Mouse (Mus musculus) heart, embryonic 16.5 days (tissue): ENCODE data around the gene Ctnna3. TPM values are rescaled to one million over a fixed set of nuclear protein-coding genes. Genes with fewer than 3 reads are reported as not detected.

Source experiments
- ATAC-seq: fragments of 200-750 bp; cut with Nextera tagmentation; replicated peaks from 2 replicates; pipeline ENCODE4 v1.8.0; 2017; ENCODE audit warnings: moderate number of reproducible peaks; ENCODE audit not compliant: insufficient read depth, low FRiP score; ENCODE audit errors: extremely low read depth
- H3K27ac ChIP-seq: fragments of 300-500 bp; sonication (generic); 2 replicates; pipeline ENCODE4 v1.5.1; 2014; ENCODE audit warnings: mild to moderate bottlenecking, low read length, control low read depth, moderate library complexity
- H3K27me3 ChIP-seq: fragments of 300-500 bp; sonication (generic); 2 replicates; pipeline ENCODE4 v1.6.1; 2014; ENCODE audit warnings: low read length, mixed read lengths; ENCODE audit not compliant: control insufficient read depth, insufficient read depth
- H3K36me3 ChIP-seq: fragments of 300-500 bp; sonication (generic); 2 replicates; pipeline ENCODE4 v1.6.1; 2014; ENCODE audit not compliant: control insufficient read depth, insufficient read depth
- H3K4me1 ChIP-seq: fragments of 300-500 bp; sonication (generic); 2 replicates; pipeline ENCODE4 v1.6.1; 2014; ENCODE audit warnings: low read length, mixed read lengths; ENCODE audit not compliant: control insufficient read depth, insufficient read depth
- H3K4me2 ChIP-seq: fragments of 300-500 bp; sonication (generic); 2 replicates; pipeline ENCODE4 v1.6.1; 2014; ENCODE audit warnings: low read depth, mild to moderate bottlenecking, control low read depth, low read length
- H3K4me3 ChIP-seq: fragments of 300-500 bp; sonication (generic); 2 replicates; pipeline ENCODE4 v1.5.1; 2014; ENCODE audit warnings: mild to moderate bottlenecking, control low read depth, low read length
- H3K9ac ChIP-seq: fragments of 300-500 bp; sonication (generic); 2 replicates; pipeline ENCODE4 v1.6.1; 2014; ENCODE audit warnings: low read length, control low read depth
- H3K9me3 ChIP-seq: fragments of 300-500 bp; sonication (generic); replicated peaks from 2 replicates; pipeline ENCODE4 v1.6.1; 2016; ENCODE audit warnings: low read length; ENCODE audit not compliant: control insufficient read depth
- WGBS: fragments of 180-500 bp; shearing (Covaris S2); extraction: QIAGEN DNeasy Blood & Tissue Kit; methylation state at CpG from one replicate; pipeline ENCODE4 v1.1.7; 2014; 5-methylcytosine and 5-hydroxymethylcytosine counted together
- polyA plus RNA-seq: library from polyadenylated mRNA; unstranded; fragments of >200 nt; fragmentation: Nextera tagmentation; extraction: Ambion mirVana; gene quantifications from 2 replicates; pipeline ENCODE4 v1.2.1, GENCODE M21; 2015

Ctnna3 gene
- polyA plus RNA-seq, 1 experiment from 2014 or later, result 27.6 TPM

DNA sequence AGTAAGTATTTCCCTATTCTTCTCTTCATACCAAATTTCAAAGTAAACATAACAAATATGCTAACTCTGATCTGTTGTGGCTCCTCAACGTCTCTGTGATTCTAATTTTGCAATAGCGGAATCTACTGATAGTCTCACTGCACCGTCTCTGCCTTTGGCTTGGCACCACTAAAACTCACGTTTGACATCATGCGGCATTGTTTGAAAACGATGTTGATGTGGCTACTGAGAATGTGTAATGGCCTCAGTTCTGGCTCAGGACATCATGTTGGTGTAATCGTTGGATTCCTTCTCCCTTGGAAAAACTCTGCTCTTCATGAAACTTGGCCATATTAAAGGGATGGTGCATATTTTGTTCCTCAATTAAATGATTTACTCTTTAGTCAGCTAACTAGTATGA, 439.2 kb downstream of the Ctnna3 start:
- Histone ChIP-seq H3K4me1 (peaks cover 2% of the 10 kb centered on the region; the same call in 1 of the 2 replicates), H3K4me3 (no peak overlapping the region), H3K9ac (no peak overlapping the region), H3K9me3 (no peaks in the 10 kb centered on the region), H3K36me3 (no peaks in the 10 kb centered on the region), H3K4me2 (no peak overlapping the region), H3K27ac (no peak overlapping the region), H3K27me3 (no peaks in the 10 kb centered on the region)
- WGBS, result 76% methylated on average over 7 of the region's 7 CpGs
- no peak for ATAC-seq

DNA sequence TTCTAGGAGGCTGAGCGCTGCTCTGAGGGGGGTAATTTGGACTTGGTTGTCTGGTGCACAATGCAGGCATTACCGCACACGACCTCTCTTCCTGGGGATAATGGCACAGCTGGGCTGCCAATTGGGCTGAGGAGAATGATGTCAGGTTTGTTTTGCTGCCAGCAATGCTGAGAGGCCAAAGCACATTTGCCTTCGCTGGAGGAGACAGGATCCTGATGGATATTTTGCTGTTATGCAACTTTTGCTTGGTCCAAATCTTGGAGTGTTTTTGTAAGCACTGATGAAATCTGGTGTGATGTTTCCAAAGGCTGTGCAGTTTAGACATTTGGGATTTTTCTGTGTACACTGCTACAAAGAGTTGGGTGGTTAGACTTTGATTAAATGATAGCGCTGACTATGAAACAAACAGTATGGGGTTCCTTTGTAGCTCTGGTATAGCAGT, 450.6 kb downstream of the Ctnna3 start:
- Histone ChIP-seq H3K4me3 (no peak overlapping the region), H3K9me3 (peaks cover 4% of the 10 kb centered on the region), H3K27ac (no peak overlapping the region), H3K4me2 (no peak overlapping the region), H3K9ac (no peak overlapping the region), H3K4me1 (no peaks in the 10 kb centered on the region), H3K36me3 (0 out of 2 replicates have a peak, but pooled peaks cover 2% of the 10 kb centered on the region), H3K27me3 (no peaks in the 10 kb centered on the region)
- WGBS, result 73% methylated on average over 5 of the region's 5 CpGs
- ATAC-seq, result no peak

DNA sequence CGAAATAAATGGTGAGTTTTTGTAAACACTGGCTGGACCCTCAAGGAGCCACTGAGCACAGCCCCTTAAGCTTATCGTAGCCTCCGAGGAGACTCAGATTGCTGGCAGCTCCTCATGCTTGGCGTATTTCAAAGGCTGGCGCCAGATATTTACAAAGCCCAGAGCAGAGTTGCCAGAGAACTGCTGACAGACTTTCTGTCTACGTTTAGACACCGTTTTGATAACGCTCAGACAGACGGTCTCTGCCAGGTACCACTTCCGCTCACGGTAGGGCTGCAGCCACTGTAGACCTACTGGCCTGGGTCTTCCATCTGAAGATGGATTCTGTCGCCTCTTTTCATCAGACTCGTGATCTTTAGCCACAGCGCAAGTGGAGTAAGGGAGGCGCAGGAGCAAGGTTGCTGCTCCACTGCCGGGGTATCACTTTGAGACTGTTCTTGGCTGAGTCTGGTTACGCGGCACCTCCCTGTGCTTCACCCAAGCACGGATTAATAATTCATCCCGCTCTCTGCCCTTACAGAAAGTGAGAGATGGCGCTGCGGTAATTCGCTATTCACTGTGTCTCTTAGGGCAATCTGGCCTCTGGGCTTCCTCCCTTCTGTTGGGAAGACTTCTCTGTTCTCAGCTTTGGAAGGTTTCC, 456.7 kb downstream of the Ctnna3 start:
- WGBS, result 36% methylated on average over 23 of the region's 23 CpGs
- H3K4me1 ChIP-seq, result peaks cover 3% of the 10 kb centered on the region
- no peaks in the 10 kb centered on the region for H3K9me3 ChIP-seq
- no peak overlapping the region for H3K9ac ChIP-seq
- H3K4me2 ChIP-seq, result peak overlapping the region; percentile 66
- H3K27ac ChIP-seq, result peak overlapping the region; percentile 36; the same call in 1 of the 2 replicates
- H3K27me3 ChIP-seq, result no peaks in the 10 kb centered on the region
- peak overlapping the region; percentile 44 for H3K4me3 ChIP-seq
- H3K36me3 ChIP-seq, result no peaks in the 10 kb centered on the region
- ATAC-seq, result 0 out of 2 replicates have a peak, but pooled peaks have one; percentile 45

DNA sequence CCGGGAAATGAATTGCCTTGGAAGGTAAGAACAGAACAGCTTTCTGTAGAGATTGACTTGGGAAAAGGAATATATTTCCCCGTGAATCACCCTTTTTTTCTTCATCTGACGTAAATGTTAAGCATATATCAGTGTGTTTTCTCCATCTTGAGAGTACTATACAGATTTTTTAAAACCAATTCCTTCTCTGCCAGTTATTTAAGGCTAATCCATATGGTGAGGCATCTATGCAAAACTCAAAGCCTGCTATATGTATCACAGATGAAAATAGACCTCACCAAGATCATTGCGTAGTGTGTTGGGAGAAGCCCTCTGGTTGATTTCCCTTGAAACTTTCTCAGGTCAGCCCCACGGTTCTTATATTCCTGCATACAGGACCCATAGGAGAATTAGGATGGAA, 464.7 kb downstream of the Ctnna3 start:
- ATAC-seq, result no peak
- 0 out of 2 replicates have a peak, but pooled peaks cover 3% of the 10 kb centered on the region for H3K4me1 ChIP-seq
- no peak overlapping the region for H3K4me2 ChIP-seq
- no peaks in the 10 kb centered on the region for H3K36me3 ChIP-seq
- no peak overlapping the region for H3K4me3 ChIP-seq
- no peaks in the 10 kb centered on the region for H3K9me3 ChIP-seq
- 93% methylated on average over 5 of the region's 5 CpGs for WGBS
- no peak overlapping the region for H3K9ac ChIP-seq
- H3K27ac ChIP-seq, result no peak overlapping the region
- no peaks in the 10 kb centered on the region for H3K27me3 ChIP-seq

DNA sequence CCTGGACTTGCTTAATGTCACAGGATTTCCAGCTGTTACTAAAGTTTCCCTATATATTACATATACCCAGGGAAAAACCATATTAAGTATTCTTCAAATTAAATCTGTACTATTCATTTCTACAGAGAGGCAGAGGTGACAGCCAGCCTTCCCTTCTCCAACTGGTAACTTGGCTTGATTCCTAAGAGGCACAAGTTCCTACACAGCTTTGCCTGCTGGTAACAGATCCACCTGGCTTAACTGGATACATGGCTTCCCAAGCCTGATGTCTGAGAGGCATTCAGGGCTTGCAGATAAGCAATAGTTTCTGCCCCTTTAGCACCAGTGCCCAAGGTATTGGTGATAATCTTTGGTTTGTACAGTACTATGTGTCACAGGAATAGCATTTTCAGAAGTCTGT, 470.0 kb downstream of the Ctnna3 start:
- Histone ChIP-seq H3K27ac (no peak overlapping the region), H3K27me3 (no peaks in the 10 kb centered on the region)
- ATAC-seq, result no peak

DNA sequence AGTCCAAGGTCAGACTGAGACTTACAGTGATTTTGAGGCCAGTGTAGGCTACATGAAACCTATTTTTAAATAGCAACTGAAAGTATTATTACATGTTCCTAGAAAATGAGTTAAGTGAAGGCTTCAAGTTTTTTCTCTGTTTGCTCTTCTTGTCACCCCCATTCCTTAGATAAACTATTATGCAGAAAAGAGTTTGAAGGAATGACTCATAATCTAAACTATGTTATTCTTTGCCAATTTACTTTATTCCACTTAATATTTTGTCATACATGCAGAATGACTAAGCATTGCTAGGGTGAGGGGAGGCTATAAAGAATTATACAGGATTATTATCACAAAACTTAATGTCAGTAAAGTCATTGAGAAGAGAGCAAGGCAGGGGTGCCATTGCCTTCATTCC, 479.0 kb downstream of the Ctnna3 start:
- H3K4me1 ChIP-seq, result no peaks in the 10 kb centered on the region
- ATAC-seq, result no peak

More for the DNA sequence above, 470.0 kb downstream of the Ctnna3 start:
- H3K4me1 ChIP-seq, result 0 out of 2 replicates have a peak, but pooled peaks cover 6% of the 10 kb centered on the region
- H3K9me3 ChIP-seq, result no peaks in the 10 kb centered on the region
- H3K36me3 ChIP-seq, result no peaks in the 10 kb centered on the region
- H3K4me2 ChIP-seq, result no peak overlapping the region
- no peak overlapping the region for H3K4me3 ChIP-seq
- H3K9ac ChIP-seq, result no peak overlapping the region

DNA sequence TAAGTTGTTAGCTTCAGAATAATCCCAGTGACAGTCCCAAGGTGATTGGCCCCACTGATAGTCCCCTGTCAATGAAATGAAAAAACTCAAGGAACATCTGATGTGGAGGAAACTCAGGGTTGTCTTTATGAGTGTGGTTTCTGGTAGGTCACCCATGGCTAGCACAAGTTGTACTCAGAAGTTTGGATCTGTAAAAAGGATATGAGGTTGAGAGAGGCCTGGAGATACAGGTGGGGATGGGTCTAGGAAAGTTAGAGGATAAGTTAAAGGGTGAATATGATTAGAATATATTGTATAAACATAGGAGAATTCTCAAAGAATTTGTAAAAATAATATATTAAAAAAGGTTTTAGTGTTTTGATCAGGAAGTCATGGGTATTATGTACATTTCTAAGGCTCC, 497.4 kb downstream of the Ctnna3 start, which contains the start of gene Gm10118:
TSS of gene Gm10118 (minus strand) at position 101 of the 400 bp plus-strand sequence.
- H3K4me2 ChIP-seq, result no peak within 1 kb of the TSS
- H3K4me1 ChIP-seq, result no peaks in the 10 kb centered on the region
- H3K4me3 ChIP-seq, result no peak within 1 kb of the TSS
- no peak for ATAC-seq
- no peak within 1 kb of the TSS for H3K27ac ChIP-seq
- H3K36me3 ChIP-seq, result no peaks in the 10 kb centered on the region
- H3K9me3 ChIP-seq, result no peaks in the 10 kb centered on the region
- no peaks in the 10 kb centered on the region for H3K27me3 ChIP-seq
- no peak within 1 kb of the TSS for H3K9ac ChIP-seq

More for the DNA sequence above, 479.0 kb downstream of the Ctnna3 start:
- Histone ChIP-seq H3K9ac (no peak overlapping the region), H3K36me3 (no peaks in the 10 kb centered on the region), H3K27ac (no peak overlapping the region), H3K9me3 (no peaks in the 10 kb centered on the region), H3K27me3 (no peaks in the 10 kb centered on the region), H3K4me2 (no peak overlapping the region), H3K4me3 (no peak overlapping the region)

DNA sequence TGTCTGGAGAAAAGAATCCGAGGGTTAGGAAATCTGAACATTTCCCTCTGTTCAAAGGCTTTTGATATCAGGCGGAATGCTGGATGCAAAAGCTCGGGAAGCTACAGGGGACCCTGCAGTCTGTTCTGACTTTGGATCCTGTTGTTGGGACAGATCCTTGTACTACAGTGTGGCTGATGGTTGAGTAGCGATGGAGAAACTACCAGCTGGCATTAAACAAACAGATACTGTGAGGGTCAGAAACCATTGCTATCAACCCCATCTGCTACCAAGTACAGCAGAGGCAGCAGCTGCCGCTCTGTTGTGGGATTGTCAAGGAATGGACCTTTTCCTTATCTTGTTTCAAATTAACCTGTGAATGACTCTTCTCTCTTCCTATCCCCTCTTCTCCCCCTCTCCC, 504.0 kb downstream of the Ctnna3 start:
- no peaks in the 10 kb centered on the region for H3K9me3 ChIP-seq
- ATAC-seq, result no peak
- 58% methylated on average over 5 of the region's 5 CpGs for WGBS

DNA sequence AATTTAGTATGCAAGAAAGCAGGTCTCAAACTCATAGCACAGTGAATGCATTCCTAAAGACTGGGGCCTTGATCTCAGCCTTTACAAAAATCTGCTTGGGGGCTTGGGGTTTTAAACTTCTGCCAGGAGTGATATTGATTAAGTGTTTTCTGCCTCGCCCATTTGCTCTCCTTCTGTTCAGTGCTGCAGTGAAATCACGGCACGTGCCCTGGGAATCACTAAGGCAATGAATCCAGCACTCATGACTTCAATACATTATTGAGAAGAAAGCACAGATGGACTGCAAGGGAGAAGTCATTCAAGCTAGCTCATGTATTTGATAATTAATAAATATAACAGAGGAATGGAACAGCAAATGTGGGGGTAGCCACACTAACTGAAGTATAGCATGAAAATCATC, 515.6 kb downstream of the Ctnna3 start:
- ATAC-seq, result no peak
- 88% methylated on average over 3 of the region's 3 CpGs for WGBS
- no peaks in the 10 kb centered on the region for H3K9me3 ChIP-seq

More for the DNA sequence above, 504.0 kb downstream of the Ctnna3 start:
- Histone ChIP-seq H3K4me1 (no peaks in the 10 kb centered on the region), H3K4me2 (no peak overlapping the region), H3K27me3 (no peaks in the 10 kb centered on the region), H3K27ac (no peak overlapping the region), H3K4me3 (no peak overlapping the region), H3K36me3 (no peaks in the 10 kb centered on the region), H3K9ac (no peak overlapping the region)

More for the DNA sequence above, 515.6 kb downstream of the Ctnna3 start:
- H3K27ac ChIP-seq, result no peak overlapping the region
- H3K9ac ChIP-seq, result no peak overlapping the region
- no peaks in the 10 kb centered on the region for H3K36me3 ChIP-seq
- H3K4me3 ChIP-seq, result no peak overlapping the region
- no peaks in the 10 kb centered on the region for H3K27me3 ChIP-seq
- H3K4me2 ChIP-seq, result no peak overlapping the region
- H3K4me1 ChIP-seq, result peaks cover 5% of the 10 kb centered on the region
